Comparison of ENCODE assay signal across 1 mouse cellular context in the genomic region with DNA sequence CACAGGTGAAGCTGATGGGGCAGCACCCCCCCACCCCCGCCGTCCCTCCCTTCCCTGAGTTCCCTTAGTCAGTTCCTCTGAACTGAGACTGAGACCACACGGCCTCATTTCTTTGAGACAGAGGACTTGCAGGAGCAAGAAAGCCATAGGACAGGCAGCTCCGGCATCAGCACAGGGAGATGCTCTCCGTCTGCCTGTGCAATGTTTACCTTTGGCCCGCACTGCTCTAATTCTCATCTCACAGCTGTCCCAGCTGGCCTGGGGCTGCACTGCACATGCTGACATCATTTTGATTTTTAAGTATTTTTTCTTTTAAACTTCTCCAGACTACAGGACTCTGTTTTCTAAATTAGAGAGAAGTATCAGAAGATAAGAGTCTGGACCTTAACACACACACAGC.
TF ChIP-seq lines count a peak whose summit lies in the region.

No protein-coding gene starts in this region.

TF ChIP-seq in MEL, 35 proteins besides CTCF, POLR2A, EP300 and RAD21 (continued from another document):
- TF ChIP-seq NRF1 (IDR thresholded peaks at IDR 0.05; ENCODE audit: insufficient read depth, low read depth, low read length, poor library complexity, severe bottlenecking) (no peak), TAL1 (IDR thresholded peaks at IDR 0.05; ENCODE audit: low read length) (no peak), BHLHE40 (IDR thresholded peaks at IDR 0.05; ENCODE audit: borderline replicate concordance, low read depth, low read length) (no peak)
